Mouse (Mus musculus) heart, embryonic 12.5 days (tissue): Measurements from ENCODE around the gene Lmtk3. TPM values are rescaled to one million over a fixed set of nuclear protein-coding genes. Genes with fewer than 3 reads are reported as not detected.

Experiments used
- ATAC-seq: fragments of 200-750 bp; cut with Nextera tagmentation; 2 replicates; pipeline ENCODE4 v1.8.0; 2017; ENCODE audit warnings: moderate TSS enrichment, moderate library complexity; ENCODE audit not compliant: insufficient number of reproducible peaks, low FRiP score
- H3K27ac ChIP-seq: fragments of 300-500 bp; sonication (generic); 2 replicates; pipeline ENCODE4 v1.5.1; 2016; ENCODE audit warnings: mild to moderate bottlenecking, moderate library complexity; ENCODE audit not compliant: poor library complexity, severe bottlenecking
- H3K27me3 ChIP-seq: fragments of 300-500 bp; sonication (generic); replicated peaks from 2 replicates; pipeline ENCODE4 v1.6.1; 2016; ENCODE audit warnings: mild to moderate bottlenecking, moderate library complexity
- H3K36me3 ChIP-seq: fragments of 300-500 bp; sonication (generic); 2 replicates; pipeline ENCODE4 v1.6.1; 2016; ENCODE audit warnings: mild to moderate bottlenecking, moderate library complexity
- H3K4me1 ChIP-seq: fragments of 300-500 bp; sonication (generic); replicated peaks from 2 replicates; pipeline ENCODE4 v1.6.1; 2016; ENCODE audit warnings: mild to moderate bottlenecking
- H3K4me2 ChIP-seq: fragments of 300-500 bp; sonication (generic); 2 replicates; pipeline ENCODE4 v1.6.1; 2016; ENCODE audit warnings: mild to moderate bottlenecking, moderate library complexity
- H3K4me3 ChIP-seq: fragments of 300-500 bp; sonication (generic); 2 replicates; pipeline ENCODE4 v1.5.1; 2016; ENCODE audit warnings: mild to moderate bottlenecking
- H3K9ac ChIP-seq: fragments of 300-500 bp; sonication (generic); 2 replicates; pipeline ENCODE4 v1.6.1; 2016; ENCODE audit warnings: mild to moderate bottlenecking, moderate library complexity
- H3K9me3 ChIP-seq: fragments of 300-500 bp; sonication (generic); replicated peaks from 2 replicates; pipeline ENCODE4 v1.6.1; 2016; ENCODE audit warnings: mild to moderate bottlenecking, moderate library complexity
- WGBS: fragments of 180-500 bp; shearing (Covaris S2); methylation state at CpG from one replicate; pipeline ENCODE4 v1.1.7; 2016; 5-methylcytosine and 5-hydroxymethylcytosine counted together
- polyA plus RNA-seq: library from polyadenylated mRNA; unstranded; fragments of >200 nt; fragmentation: Nextera tagmentation; extraction: Ambion mirVana; gene quantifications from 2 replicates; pipeline ENCODE4 v1.2.1, GENCODE M21; 2016

The Lmtk3 gene
- polyA plus RNA-seq, 1 experiment from 2014 or later: 0.86 TPM

GRCm38 (mm10) chr7:45782271-45782670, 1.3 kb upstream of the Lmtk3 start:
- no peak for ATAC-seq
- 64% methylated on average over 4 of the region's 4 CpGs for WGBS
- H3K4me3 ChIP-seq: no peak overlapping the region

GRCm38 (mm10) chr7:45784524-45785372, 1.2 kb downstream of the Lmtk3 start, which contains the start of gene Sult2b1:
Gene Sult2b1 (minus strand): TSS chr7:45784669.
- H3K27me3 ChIP-seq: peaks cover 73% of the 10 kb centered on the region

More at GRCm38 (mm10) chr7:45782271-45782670, 1.3 kb upstream of the Lmtk3 start:
- peaks cover 75% of the 10 kb centered on the region for H3K27me3 ChIP-seq
- no peaks in the 10 kb centered on the region for H3K9me3 ChIP-seq
- no peak overlapping the region for H3K27ac ChIP-seq
- H3K9ac ChIP-seq: no peak overlapping the region
- H3K4me1 ChIP-seq: peaks cover 32% of the 10 kb centered on the region
- H3K36me3 ChIP-seq: no peaks in the 10 kb centered on the region
- H3K4me2 ChIP-seq: no peak overlapping the region

GRCm38 (mm10) chr7:45785388-45786135, 2.0 kb downstream of the Lmtk3 start:
- under 1% methylated on average over 41 of the region's 42 CpGs for WGBS
- Histone ChIP-seq H3K27ac (no peak overlapping the region), H3K4me1 (peaks cover 24% of the 10 kb centered on the region), H3K9ac (peak overlapping the region; percentile 67), H3K27me3 (peaks cover 68% of the 10 kb centered on the region), H3K4me3 (peak overlapping the region; percentile 60), H3K36me3 (0 out of 2 replicates have a peak, but pooled peaks cover 5% of the 10 kb centered on the region), H3K4me2 (peak overlapping the region; percentile 87), H3K9me3 (no peaks in the 10 kb centered on the region)
- ATAC-seq: peak; percentile 5; the same call in 1 of the 2 replicates

More at GRCm38 (mm10) chr7:45784524-45785372, 1.2 kb downstream of the Lmtk3 start, which contains the start of gene Sult2b1:
- Histone ChIP-seq H3K36me3 (0 out of 2 replicates have a peak, but pooled peaks cover under 1% of the 10 kb centered on the region), H3K4me1 (peaks cover 21% of the 10 kb centered on the region), H3K9me3 (no peaks in the 10 kb centered on the region), H3K4me2 (peak within 1 kb of the TSS; percentile 87), H3K4me3 (peak within 1 kb of the TSS; percentile 60), H3K9ac (peak within 1 kb of the TSS; percentile 67), H3K27ac (no peak within 1 kb of the TSS)
- 23% methylated on average over 20 of the region's 20 CpGs for WGBS
- ATAC-seq: no peak

- peaks cover 62% of the 10 kb centered on the region for H3K27me3 ChIP-seq
- peaks cover 29% of the 10 kb centered on the region for H3K4me1 ChIP-seq
- peak overlapping the region; percentile 9; the same call in 1 of the 2 replicates for H3K9ac ChIP-seq
- H3K9me3 ChIP-seq: no peaks in the 10 kb centered on the region
- peak overlapping the region; percentile 60 for H3K4me3 ChIP-seq
- 0 out of 2 replicates have a peak, but pooled peaks cover 5% of the 10 kb centered on the region for H3K36me3 ChIP-seq
- H3K4me2 ChIP-seq: peak overlapping the region; percentile 87
- peak; percentile 26 for ATAC-seq
- 1% methylated on average over 14 of the region's 14 CpGs for WGBS
- no peak overlapping the region for H3K27ac ChIP-seq
Measured at GRCm38 (mm10) chr7:45786136-45786578, 2.6 kb downstream of the Lmtk3 start.

- ATAC-seq: no peak
Measured at GRCm38 (mm10) chr7:45786661-45787413, 3.3 kb downstream of the Lmtk3 start.

GRCm38 (mm10) chr7:45787642-45788041, 4.1 kb downstream of the Lmtk3 start:
- H3K9me3 ChIP-seq: no peaks in the 10 kb centered on the region
- H3K27me3 ChIP-seq: peaks cover 61% of the 10 kb centered on the region
- no peak overlapping the region for H3K4me3 ChIP-seq
- no peak overlapping the region for H3K9ac ChIP-seq
- peaks cover 30% of the 10 kb centered on the region for H3K4me1 ChIP-seq
- 0 out of 2 replicates have a peak, but pooled peaks cover 5% of the 10 kb centered on the region for H3K36me3 ChIP-seq
- no peak overlapping the region for H3K4me2 ChIP-seq
- H3K27ac ChIP-seq: no peak overlapping the region
- ATAC-seq: no peak
- 69% methylated on average over 22 of the region's 22 CpGs for WGBS

More at GRCm38 (mm10) chr7:45786661-45787413, 3.3 kb downstream of the Lmtk3 start:
- 0 out of 2 replicates have a peak, but pooled peaks cover 5% of the 10 kb centered on the region for H3K36me3 ChIP-seq
- peaks cover 61% of the 10 kb centered on the region for H3K27me3 ChIP-seq
- H3K9ac ChIP-seq: peak overlapping the region; percentile 9; the same call in 1 of the 2 replicates
- 5% methylated on average over 17 of the region's 17 CpGs for WGBS
- H3K27ac ChIP-seq: no peak overlapping the region
- peaks cover 30% of the 10 kb centered on the region for H3K4me1 ChIP-seq
- peak overlapping the region; percentile 60 for H3K4me3 ChIP-seq
- H3K9me3 ChIP-seq: no peaks in the 10 kb centered on the region
- H3K4me2 ChIP-seq: peak overlapping the region; percentile 87

- ATAC-seq: 0 out of 2 replicates have a peak, but pooled peaks have one; percentile 12
- 46% methylated on average over 6 of the region's 6 CpGs for WGBS
- Histone ChIP-seq H3K4me2 (no peak overlapping the region), H3K36me3 (0 out of 2 replicates have a peak, but pooled peaks cover 5% of the 10 kb centered on the region), H3K27me3 (peaks cover 68% of the 10 kb centered on the region), H3K4me3 (no peak overlapping the region), H3K27ac (no peak overlapping the region), H3K9ac (no peak overlapping the region), H3K4me1 (peaks cover 21% of the 10 kb centered on the region), H3K9me3 (no peaks in the 10 kb centered on the region)
Measured at GRCm38 (mm10) chr7:45790721-45791120, 7.2 kb downstream of the Lmtk3 start.

GRCm38 (mm10) chr7:45791756-45792490, 8.4 kb downstream of the Lmtk3 start:
- Histone ChIP-seq H3K27ac (no peak overlapping the region), H3K4me3 (no peak overlapping the region), H3K4me1 (peaks cover 9% of the 10 kb centered on the region), H3K27me3 (peaks cover 70% of the 10 kb centered on the region), H3K9me3 (no peaks in the 10 kb centered on the region), H3K4me2 (no peak overlapping the region), H3K9ac (no peak overlapping the region), H3K36me3 (0 out of 2 replicates have a peak, but pooled peaks cover 5% of the 10 kb centered on the region)
- no peak for ATAC-seq
- WGBS: 62% methylated on average over 17 of the region's 17 CpGs

- Histone ChIP-seq H3K9me3 (no peaks in the 10 kb centered on the region), H3K27me3 (peaks cover 71% of the 10 kb centered on the region), H3K4me1 (peaks cover 20% of the 10 kb centered on the region), H3K4me3 (no peak overlapping the region), H3K36me3 (0 out of 2 replicates have a peak, but pooled peaks cover 5% of the 10 kb centered on the region), H3K27ac (no peak overlapping the region), H3K9ac (no peak overlapping the region), H3K4me2 (no peak overlapping the region)
- no peak for ATAC-seq
- 69% methylated on average over 22 of the region's 24 CpGs for WGBS
Measured at GRCm38 (mm10) chr7:45793240-45793639, 9.7 kb downstream of the Lmtk3 start.
